Mouse (Mus musculus): ENCODE measurements at regions not wholly inside any gene's neighbourhood (a gene's known extent, or its start where the extent isn't known, plus 50 kb on each side); places are given as distances from the start of the nearest gene placed in this dataset.

DNA sequence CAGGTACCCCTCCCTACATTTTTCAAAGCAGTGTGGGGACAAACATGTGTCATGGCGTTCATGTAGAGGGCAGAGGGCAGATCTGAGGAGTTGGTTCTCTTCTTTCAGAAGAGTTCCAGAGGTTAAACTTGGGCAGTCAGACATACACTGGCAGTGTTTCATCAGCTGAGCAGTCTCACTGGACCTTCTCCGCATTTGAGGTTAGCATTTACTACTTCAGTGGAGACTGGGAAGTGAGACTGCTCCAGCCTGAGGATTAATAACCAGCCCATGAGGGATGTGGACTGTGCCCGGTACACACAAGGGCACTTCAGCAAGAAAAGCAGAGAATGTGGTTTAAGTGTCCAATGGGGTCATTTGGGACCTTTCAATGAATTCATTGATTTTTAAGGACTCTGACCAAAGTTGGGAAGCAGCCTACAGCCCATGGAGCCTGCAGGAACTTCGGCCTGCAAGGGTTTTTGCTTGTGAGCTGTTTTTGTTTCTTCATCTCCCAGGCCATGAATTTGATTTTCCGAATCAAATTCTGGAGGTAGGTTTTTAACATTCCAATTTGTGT lies 166.6 kb downstream of the Rab11fip4 start:
- Histone ChIP-seq H3K4me3 (ENCODE audit: insufficient read depth, poor library complexity, severe bottlenecking) (no peak overlapping the region), H3K36me3 (ENCODE audit: control insufficient read depth, insufficient read depth) (no peaks in the 10 kb centered on the region), H3K79me2 (ENCODE audit: control insufficient read depth, insufficient read depth) (no peaks in the 10 kb centered on the region), H3K27me3 (ENCODE audit: control insufficient read depth, insufficient read depth, insufficient read length) (no peaks in the 10 kb centered on the region), H3K79me3 (ENCODE audit: low read depth) (no peaks in the 10 kb centered on the region), H3ac (ENCODE audit: control insufficient read depth, insufficient read length, low read depth) (no peak overlapping the region)
- no peak for TF ChIP-seq CTCF (IDR thresholded peaks at IDR 0.05; ENCODE audit: control insufficient read depth, insufficient read depth, insufficient read length)
- no peak for TF ChIP-seq MYOG (IDR thresholded peaks at IDR 0.05; ENCODE audit: control insufficient read depth, extremely low read depth, insufficient read length)
- no peak for TF ChIP-seq FOSL1 (IDR thresholded peaks at IDR 0.05; ENCODE audit: insufficient read depth, low read length, poor library complexity, severe bottlenecking)
- no peak for TF ChIP-seq MYOD1 (IDR thresholded peaks at IDR 0.05; ENCODE audit: control insufficient read depth, insufficient read length, low read depth)
- no peak for TF ChIP-seq MAX (IDR thresholded peaks at IDR 0.05)
- TF ChIP-seq USF1 (IDR thresholded peaks at IDR 0.05; ENCODE audit: low read depth) = no peak
- TF ChIP-seq CEBPB (IDR thresholded peaks at IDR 0.05; ENCODE audit: low read depth) = no peak

DNA sequence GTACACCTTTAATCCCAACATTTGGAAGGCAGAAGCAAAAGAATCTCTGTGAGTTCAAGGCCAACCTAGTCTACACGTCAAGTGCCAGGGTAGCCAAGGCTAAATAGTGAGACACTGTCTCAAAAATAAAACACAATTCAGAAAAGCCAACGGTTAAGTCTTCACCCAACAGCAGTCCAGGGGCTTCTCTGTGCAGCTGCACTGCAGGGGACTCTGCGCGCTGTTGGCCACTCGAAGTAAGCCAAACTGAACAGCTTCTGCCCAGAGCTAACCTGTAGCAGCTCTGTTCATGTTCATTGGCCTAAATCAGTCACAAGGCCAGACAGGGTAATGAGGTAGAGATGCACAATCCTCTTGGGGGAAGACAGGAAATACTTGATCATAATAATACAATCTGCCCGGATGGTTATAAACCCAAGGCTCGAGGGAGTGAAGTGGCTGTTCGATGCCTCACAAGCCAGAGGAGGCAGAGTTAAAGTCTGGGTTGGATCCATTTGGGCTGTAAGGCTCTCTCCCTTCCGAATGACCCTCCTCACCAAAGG lies 165.4 kb downstream of the Rab11fip4 start:
- no peaks in the 10 kb centered on the region for H3K79me2 ChIP-seq (ENCODE audit: control insufficient read depth, insufficient read depth)
- no peaks in the 10 kb centered on the region for H3K27me3 ChIP-seq (ENCODE audit: control insufficient read depth, insufficient read depth, insufficient read length)
- no peak overlapping the region for H3ac ChIP-seq (ENCODE audit: control insufficient read depth, insufficient read length, low read depth)
- no peaks in the 10 kb centered on the region for H3K79me3 ChIP-seq (ENCODE audit: low read depth)
- TF ChIP-seq CEBPB (IDR thresholded peaks at IDR 0.05; ENCODE audit: low read depth) (no peak), MYOD1 (IDR thresholded peaks at IDR 0.05; ENCODE audit: control insufficient read depth, insufficient read length, low read depth) (no peak), USF1 (IDR thresholded peaks at IDR 0.05; ENCODE audit: low read depth) (peak; percentile 60), MAX (IDR thresholded peaks at IDR 0.05) (no peak), CTCF (IDR thresholded peaks at IDR 0.05; ENCODE audit: control insufficient read depth, insufficient read depth, insufficient read length) (no peak)
- H3K4me3 ChIP-seq (ENCODE audit: insufficient read depth, poor library complexity, severe bottlenecking) = no peak overlapping the region
- no peaks in the 10 kb centered on the region for H3K36me3 ChIP-seq (ENCODE audit: control insufficient read depth, insufficient read depth)

DNA sequence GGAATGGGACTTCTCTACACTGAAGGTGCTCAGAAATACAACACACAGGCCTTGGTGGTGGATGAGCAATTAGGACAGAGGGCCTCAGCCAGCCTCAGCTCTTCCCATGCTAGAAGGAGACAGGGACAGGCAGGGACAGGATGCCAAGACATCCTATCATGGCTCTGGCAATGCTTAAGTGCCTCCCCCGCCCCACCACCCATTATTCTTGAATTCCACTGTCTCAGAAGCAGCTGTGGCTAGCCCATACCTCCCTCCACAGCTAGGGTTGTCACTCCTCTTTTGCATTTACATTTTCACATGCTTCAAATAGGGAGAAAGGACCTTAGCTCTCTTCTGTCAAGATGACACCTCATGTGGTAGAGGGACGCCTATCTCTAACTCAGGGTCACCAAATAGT lies 162.5 kb downstream of the Rab11fip4 start:
- no peak for TF ChIP-seq MAX (IDR thresholded peaks at IDR 0.05)
- no peak for TF ChIP-seq FOSL1 (IDR thresholded peaks at IDR 0.05; ENCODE audit: insufficient read depth, low read length, poor library complexity, severe bottlenecking)
- TF ChIP-seq MYOG (IDR thresholded peaks at IDR 0.05; ENCODE audit: control insufficient read depth, extremely low read depth, insufficient read length) = no peak
- no peak for TF ChIP-seq CEBPB (IDR thresholded peaks at IDR 0.05; ENCODE audit: low read depth)
- Histone ChIP-seq H3K79me2 (ENCODE audit: control insufficient read depth, insufficient read depth) (no peaks in the 10 kb centered on the region), H3K4me3 (ENCODE audit: insufficient read depth, poor library complexity, severe bottlenecking) (no peak overlapping the region), H3K79me3 (ENCODE audit: low read depth) (no peaks in the 10 kb centered on the region), H3K27me3 (ENCODE audit: control insufficient read depth, insufficient read depth, insufficient read length) (no peaks in the 10 kb centered on the region), H3ac (ENCODE audit: control insufficient read depth, insufficient read length, low read depth) (no peak overlapping the region), H3K36me3 (ENCODE audit: control insufficient read depth, insufficient read depth) (no peaks in the 10 kb centered on the region)

DNA sequence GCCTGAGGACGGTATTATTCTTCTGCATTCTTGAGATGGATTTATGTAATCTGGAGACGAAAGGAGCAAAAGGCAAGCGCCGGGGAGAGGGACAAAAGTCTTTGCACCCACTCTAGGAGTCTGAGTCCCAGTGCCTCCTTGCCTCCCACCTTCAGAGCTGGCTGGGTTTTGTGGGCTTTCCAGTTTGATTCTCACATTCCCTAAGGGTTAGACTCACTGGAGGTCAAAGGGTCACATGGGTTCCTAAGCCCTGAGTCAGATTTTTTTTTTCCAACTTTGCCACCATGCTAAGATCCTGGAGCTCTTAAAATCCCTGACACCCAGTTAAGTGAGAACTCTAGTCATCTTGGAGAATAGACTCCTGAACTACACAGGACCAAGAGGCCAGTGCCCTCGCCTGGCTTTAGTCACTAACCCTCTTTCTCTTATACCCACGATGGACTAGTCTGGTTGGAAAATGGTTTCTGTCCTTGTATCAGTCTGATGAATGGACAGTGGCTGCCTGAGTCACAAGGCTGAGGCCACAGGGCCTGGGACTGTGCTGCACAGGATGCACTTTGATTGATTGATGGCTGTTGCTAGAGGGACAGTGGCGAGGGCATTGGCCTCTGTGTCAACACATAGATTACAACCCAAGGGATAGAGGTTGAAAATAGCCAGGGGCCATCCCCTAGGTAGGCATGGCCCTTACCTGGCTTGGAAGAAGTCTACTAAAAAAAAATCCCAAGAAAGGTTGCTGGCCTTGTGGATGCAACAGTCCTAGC lies 161.9 kb downstream of the Rab11fip4 start:
- Histone ChIP-seq H3K79me2 (ENCODE audit: control insufficient read depth, insufficient read depth) (no peaks in the 10 kb centered on the region), H3K27me3 (ENCODE audit: control insufficient read depth, insufficient read depth, insufficient read length) (no peaks in the 10 kb centered on the region), H3K4me3 (ENCODE audit: insufficient read depth, poor library complexity, severe bottlenecking) (no peak overlapping the region), H3ac (ENCODE audit: control insufficient read depth, insufficient read length, low read depth) (no peak overlapping the region), H3K79me3 (ENCODE audit: low read depth) (no peaks in the 10 kb centered on the region), H3K36me3 (ENCODE audit: control insufficient read depth, insufficient read depth) (no peaks in the 10 kb centered on the region)
- TF ChIP-seq FOSL1 (IDR thresholded peaks at IDR 0.05; ENCODE audit: insufficient read depth, low read length, poor library complexity, severe bottlenecking) (peak; percentile 78), MYOD1 (IDR thresholded peaks at IDR 0.05; ENCODE audit: control insufficient read depth, insufficient read length, low read depth) (peak; percentile 10), CEBPB (IDR thresholded peaks at IDR 0.05; ENCODE audit: low read depth) (no peak), MAX (IDR thresholded peaks at IDR 0.05) (no peak), MYOG (IDR thresholded peaks at IDR 0.05; ENCODE audit: control insufficient read depth, extremely low read depth, insufficient read length) (no peak), USF1 (IDR thresholded peaks at IDR 0.05; ENCODE audit: low read depth) (peak; percentile 68), CTCF (IDR thresholded peaks at IDR 0.05; ENCODE audit: control insufficient read depth, insufficient read depth, insufficient read length) (no peak)

DNA sequence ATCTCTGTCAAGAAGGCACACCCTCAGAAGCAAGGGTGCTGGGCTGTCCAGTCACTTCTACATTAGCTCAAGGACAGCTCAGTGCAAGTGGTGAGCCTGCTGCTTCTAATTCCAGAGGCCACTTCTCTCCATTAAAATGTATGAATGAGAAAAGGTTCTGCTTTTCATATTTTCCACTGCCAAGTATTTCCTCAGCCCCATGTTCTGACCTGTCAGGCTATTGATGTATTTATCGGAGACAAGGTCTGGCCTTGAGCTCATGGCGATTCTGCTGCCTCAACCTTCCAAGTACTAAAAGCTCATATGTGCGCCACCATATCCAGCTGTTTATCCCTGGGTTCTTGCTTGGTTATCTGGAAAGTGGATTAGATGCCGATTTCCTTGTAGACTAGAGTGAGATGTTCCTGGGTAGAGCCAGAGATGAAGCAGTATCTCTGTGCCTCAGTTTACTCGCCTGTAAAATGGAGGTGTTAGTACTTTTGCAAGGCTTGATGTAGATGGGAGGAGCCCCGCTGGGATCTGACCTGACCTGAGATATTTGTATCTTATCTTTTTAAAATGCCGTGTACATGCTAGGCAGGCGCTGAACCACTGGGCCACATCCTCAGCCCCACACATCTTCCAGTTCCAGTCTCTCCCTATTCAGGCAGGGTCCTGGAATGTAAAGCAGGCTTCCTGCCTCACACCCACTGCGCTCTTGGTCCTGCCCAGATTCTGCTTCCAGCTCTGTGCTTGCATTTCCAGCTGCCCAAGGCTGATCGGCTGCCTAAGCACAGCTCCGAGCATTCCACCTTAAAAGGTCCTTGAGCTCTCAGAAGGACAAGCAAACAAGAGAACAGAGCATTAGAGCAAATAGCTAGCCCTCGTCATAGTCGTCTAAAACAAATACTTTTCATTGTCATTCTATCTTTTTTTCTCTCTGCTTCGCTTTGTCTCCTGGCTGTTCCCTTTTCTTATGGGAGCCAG lies 161.0 kb downstream of the Rab11fip4 start:
- Histone ChIP-seq H3K79me3 (ENCODE audit: low read depth) (no peaks in the 10 kb centered on the region), H3ac (ENCODE audit: control insufficient read depth, insufficient read length, low read depth) (peak overlapping the region; percentile 20), H3K27me3 (ENCODE audit: control insufficient read depth, insufficient read depth, insufficient read length) (no peaks in the 10 kb centered on the region), H3K4me3 (ENCODE audit: insufficient read depth, poor library complexity, severe bottlenecking) (no peak overlapping the region), H3K79me2 (ENCODE audit: control insufficient read depth, insufficient read depth) (no peaks in the 10 kb centered on the region), H3K36me3 (ENCODE audit: control insufficient read depth, insufficient read depth) (no peaks in the 10 kb centered on the region)
- TF ChIP-seq MAX (IDR thresholded peaks at IDR 0.05) = no peak
- TF ChIP-seq CEBPB (IDR thresholded peaks at IDR 0.05; ENCODE audit: low read depth) = no peak
- TF ChIP-seq CTCF (IDR thresholded peaks at IDR 0.05; ENCODE audit: control insufficient read depth, insufficient read depth, insufficient read length) = no peak
- TF ChIP-seq MYOD1 (IDR thresholded peaks at IDR 0.05; ENCODE audit: control insufficient read depth, insufficient read length, low read depth) = no peak
- no peak for TF ChIP-seq MYOG (IDR thresholded peaks at IDR 0.05; ENCODE audit: control insufficient read depth, extremely low read depth, insufficient read length)
- TF ChIP-seq FOSL1 (IDR thresholded peaks at IDR 0.05; ENCODE audit: insufficient read depth, low read length, poor library complexity, severe bottlenecking) = no peak
- TF ChIP-seq USF1 (IDR thresholded peaks at IDR 0.05; ENCODE audit: low read depth) = no peak
